Mouse (Mus musculus) midbrain, embryonic 15.5 days (tissue): Measurements from ENCODE around the gene Fuk. TPM values are rescaled to one million over a fixed set of nuclear protein-coding genes. Genes with fewer than 3 reads are reported as not detected.
A peak's percentile ranks its signal among the peaks of the same experiment; 100 is the strongest.

ENCODE experiments used
- ATAC-seq: fragments of 200-750 bp; cut with Nextera tagmentation; replicated peaks from 2 replicates; pipeline ENCODE4 v1.8.0; 2017; ENCODE audit warnings: moderate TSS enrichment
- H3K27ac ChIP-seq: fragments of 300-500 bp; sonication (generic); 2 replicates; pipeline ENCODE4 v1.5.1; 2015; ENCODE audit warnings: mild to moderate bottlenecking, inconsistent platforms
- H3K27me3 ChIP-seq: fragments of 300-500 bp; sonication (generic); replicated peaks from 2 replicates; pipeline ENCODE4 v1.6.1; 2015; ENCODE audit warnings: inconsistent platforms
- H3K36me3 ChIP-seq: fragments of 300-500 bp; sonication (generic); replicated peaks from 2 replicates; pipeline ENCODE4 v1.6.1; 2015; ENCODE audit warnings: inconsistent platforms
- H3K4me1 ChIP-seq: fragments of 300-500 bp; sonication (generic); 2 replicates; pipeline ENCODE4 v1.6.1; 2015; ENCODE audit warnings: inconsistent platforms
- H3K4me2 ChIP-seq: fragments of 300-500 bp; sonication (generic); 2 replicates; pipeline ENCODE4 v1.6.1; 2015; ENCODE audit warnings: inconsistent platforms, mild to moderate bottlenecking, moderate library complexity
- H3K4me3 ChIP-seq: fragments of 300-500 bp; sonication (generic); 2 replicates; pipeline ENCODE4 v1.5.1; 2015; ENCODE audit warnings: mild to moderate bottlenecking, inconsistent platforms
- H3K9ac ChIP-seq: fragments of 300-500 bp; sonication (generic); 2 replicates; pipeline ENCODE4 v1.6.1; 2015; ENCODE audit warnings: mild to moderate bottlenecking, inconsistent platforms
- H3K9me3 ChIP-seq: fragments of 300-500 bp; sonication (generic); 2 replicates; pipeline ENCODE4 v1.6.1; 2016; ENCODE audit warnings: inconsistent platforms
- WGBS: fragments of 180-500 bp; shearing (Covaris S2); methylation state at CpG from one replicate; pipeline ENCODE4 v1.1.7; 2015; ENCODE audit warnings: mixed read lengths; 5-methylcytosine and 5-hydroxymethylcytosine counted together
- polyA plus RNA-seq: library from polyadenylated mRNA; unstranded; fragments of >200 nt; fragmentation: Nextera tagmentation; extraction: Ambion mirVana; gene quantifications from 2 replicates; pipeline ENCODE4 v1.2.1, GENCODE M21; 2015

Gene Fuk
- 7.3 and 8.0 TPM in 2 replicates for polyA plus RNA-seq

GRCm38 (mm10) chr8:110901839-110902578 is at the start of gene Fuk:
Gene Fuk (minus strand): TSS chr8:110902488.
- H3K27me3 ChIP-seq: no peaks in the 10 kb centered on the region
- H3K4me2 ChIP-seq: peak within 1 kb of the TSS; percentile 55
- H3K36me3 ChIP-seq: 0 out of 2 replicates have a peak, but pooled peaks cover 3% of the 10 kb centered on the region
- peak; percentile 95 for ATAC-seq
- H3K27ac ChIP-seq: no peak within 1 kb of the TSS
- no peaks in the 10 kb centered on the region for H3K9me3 ChIP-seq
- peak within 1 kb of the TSS; percentile 56 for H3K9ac ChIP-seq
- peaks cover 3% of the 10 kb centered on the region; the same call in 1 of the 2 replicates for H3K4me1 ChIP-seq
- 3% methylated on average over 30 of the region's 30 CpGs for WGBS
- peak within 1 kb of the TSS; percentile 57 for H3K4me3 ChIP-seq

GRCm38 (mm10) chr8:110950065-110950484 is 47.8 kb upstream of the Fuk start:
- peak overlapping the region; percentile 23; the same call in 1 of the 2 replicates for H3K27ac ChIP-seq
- no peaks in the 10 kb centered on the region for H3K36me3 ChIP-seq
- H3K4me1 ChIP-seq: 0 out of 2 replicates have a peak, but pooled peaks cover 4% of the 10 kb centered on the region
- H3K4me3 ChIP-seq: no peak overlapping the region
- peak overlapping the region; percentile 5; the same call in 1 of the 2 replicates for H3K4me2 ChIP-seq
- 76% methylated on average over 17 of the region's 17 CpGs for WGBS
- peak; percentile 30; the same call in 1 of the 2 replicates for ATAC-seq
- H3K27me3 ChIP-seq: no peaks in the 10 kb centered on the region
- no peaks in the 10 kb centered on the region for H3K9me3 ChIP-seq
- H3K9ac ChIP-seq: no peak overlapping the region

- ATAC-seq: no peak
- H3K4me2 ChIP-seq: no peak overlapping the region
- H3K27ac ChIP-seq: no peak overlapping the region
Observed at GRCm38 (mm10) chr8:110945716-110946115, 43.4 kb upstream of the Fuk start.

GRCm38 (mm10) chr8:110944276-110944876 is 42.1 kb upstream of the Fuk start:
- Histone ChIP-seq H3K9ac (no peak overlapping the region), H3K36me3 (no peaks in the 10 kb centered on the region), H3K9me3 (no peaks in the 10 kb centered on the region), H3K27me3 (no peaks in the 10 kb centered on the region), H3K4me3 (no peak overlapping the region), H3K27ac (no peak overlapping the region), H3K4me2 (no peak overlapping the region), H3K4me1 (no peaks in the 10 kb centered on the region)
- no peak for ATAC-seq
- WGBS: 89% methylated on average over 7 of the region's 7 CpGs

More at GRCm38 (mm10) chr8:110945716-110946115, 43.4 kb upstream of the Fuk start:
- H3K9ac ChIP-seq: no peak overlapping the region
- H3K4me3 ChIP-seq: no peak overlapping the region
- no peaks in the 10 kb centered on the region for H3K9me3 ChIP-seq
- no peaks in the 10 kb centered on the region for H3K36me3 ChIP-seq
- H3K4me1 ChIP-seq: 0 out of 2 replicates have a peak, but pooled peaks cover 4% of the 10 kb centered on the region
- no peaks in the 10 kb centered on the region for H3K27me3 ChIP-seq
- 83% methylated on average over 4 of the region's 4 CpGs for WGBS

- Histone ChIP-seq H3K4me2 (no peak overlapping the region), H3K4me3 (no peak overlapping the region), H3K9me3 (no peaks in the 10 kb centered on the region), H3K4me1 (no peaks in the 10 kb centered on the region), H3K9ac (no peak overlapping the region), H3K36me3 (no peaks in the 10 kb centered on the region), H3K27me3 (no peaks in the 10 kb centered on the region), H3K27ac (no peak overlapping the region)
- WGBS: 48% methylated on average over 10 of the region's 10 CpGs
- no peak for ATAC-seq
Observed at GRCm38 (mm10) chr8:110941453-110941948, 39.2 kb upstream of the Fuk start.

- Histone ChIP-seq H3K27me3 (no peaks in the 10 kb centered on the region), H3K4me1 (no peaks in the 10 kb centered on the region), H3K9ac (no peak overlapping the region), H3K9me3 (no peaks in the 10 kb centered on the region), H3K27ac (no peak overlapping the region), H3K36me3 (no peaks in the 10 kb centered on the region), H3K4me2 (no peak overlapping the region), H3K4me3 (no peak overlapping the region)
- WGBS: 89% methylated on average over 15 of the region's 15 CpGs
- no peak for ATAC-seq
Observed at GRCm38 (mm10) chr8:110940682-110941452, 38.6 kb upstream of the Fuk start.

DNA sequence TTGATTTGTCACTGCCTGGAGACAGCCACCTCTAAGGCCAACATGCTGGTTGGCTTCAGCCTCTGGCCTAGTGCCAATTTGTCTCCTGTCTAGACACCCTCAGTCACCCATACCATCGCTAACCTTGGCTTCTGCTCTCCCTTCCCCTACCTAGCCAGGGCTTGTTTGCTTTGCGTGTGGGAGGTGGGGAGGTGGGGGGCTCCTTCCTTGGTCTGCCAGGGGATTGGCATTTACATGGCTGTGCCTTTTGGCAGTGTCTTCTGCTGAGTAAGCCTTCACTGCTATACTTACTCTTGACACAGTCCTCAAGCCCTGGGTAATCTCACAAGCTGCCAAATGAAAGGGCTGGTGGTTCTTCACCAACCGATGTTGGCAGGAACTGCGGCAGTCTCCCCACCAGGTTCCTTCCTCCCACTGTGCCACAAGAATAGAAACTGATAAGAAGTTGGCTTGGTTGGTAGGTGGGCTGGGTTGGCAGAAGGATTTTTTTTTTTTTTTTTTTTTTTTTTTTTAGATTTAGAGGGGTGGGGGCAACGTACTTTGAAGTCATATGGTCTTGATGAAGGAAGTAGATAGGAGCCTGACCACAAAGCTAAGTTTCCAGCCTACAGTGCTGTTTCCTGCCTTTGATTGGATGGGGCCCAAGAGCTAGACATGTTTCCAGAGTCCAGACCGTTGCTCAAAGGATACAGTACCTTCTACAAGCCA is 36.7 kb upstream of the Fuk start:
- Histone ChIP-seq H3K9me3 (no peaks in the 10 kb centered on the region), H3K4me1 (no peaks in the 10 kb centered on the region), H3K27ac (no peak overlapping the region), H3K9ac (no peak overlapping the region), H3K4me3 (no peak overlapping the region), H3K36me3 (no peaks in the 10 kb centered on the region), H3K4me2 (no peak overlapping the region), H3K27me3 (no peaks in the 10 kb centered on the region)
- no peak for ATAC-seq
- WGBS: 75% methylated on average over 6 of the region's 6 CpGs

- 0 out of 2 replicates have a peak overlapping the region, but pooled peaks have one; percentile 15 for H3K27ac ChIP-seq
- H3K9me3 ChIP-seq: no peaks in the 10 kb centered on the region
- H3K27me3 ChIP-seq: no peaks in the 10 kb centered on the region
- no peak overlapping the region for H3K4me2 ChIP-seq
- H3K4me3 ChIP-seq: no peak overlapping the region
- 94% methylated on average over 12 of the region's 12 CpGs for WGBS
- H3K36me3 ChIP-seq: no peaks in the 10 kb centered on the region
- H3K4me1 ChIP-seq: no peaks in the 10 kb centered on the region
- H3K9ac ChIP-seq: no peak overlapping the region
- ATAC-seq: no peak
Observed at GRCm38 (mm10) chr8:110936217-110936616, 33.9 kb upstream of the Fuk start.

DNA sequence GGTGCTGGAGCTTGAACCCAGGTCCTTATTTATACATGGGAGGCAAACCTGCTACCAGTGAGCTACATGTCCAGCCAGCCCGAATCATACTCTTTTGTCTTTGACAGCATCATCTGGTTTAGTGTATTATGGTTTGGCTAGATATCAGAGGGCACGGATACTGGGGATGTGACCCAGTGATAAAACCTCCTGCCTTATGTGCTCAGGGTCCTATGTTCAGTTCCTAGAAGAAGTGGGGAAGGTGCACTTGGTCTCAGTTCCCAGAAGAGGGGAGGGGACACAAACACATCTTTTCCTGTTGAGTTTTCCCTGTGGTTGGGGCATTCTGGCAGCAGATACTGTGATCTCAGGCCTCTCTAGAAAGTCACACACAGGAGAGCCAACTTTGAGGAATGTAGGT is 31.0 kb upstream of the Fuk start:
- Histone ChIP-seq H3K4me3 (no peak overlapping the region), H3K4me1 (0 out of 2 replicates have a peak, but pooled peaks cover 3% of the 10 kb centered on the region), H3K9me3 (no peaks in the 10 kb centered on the region), H3K4me2 (no peak overlapping the region), H3K27me3 (no peaks in the 10 kb centered on the region), H3K36me3 (no peaks in the 10 kb centered on the region), H3K27ac (no peak overlapping the region), H3K9ac (no peak overlapping the region)
- WGBS: 92% methylated on average over 2 of the region's 2 CpGs
- ATAC-seq: no peak

DNA sequence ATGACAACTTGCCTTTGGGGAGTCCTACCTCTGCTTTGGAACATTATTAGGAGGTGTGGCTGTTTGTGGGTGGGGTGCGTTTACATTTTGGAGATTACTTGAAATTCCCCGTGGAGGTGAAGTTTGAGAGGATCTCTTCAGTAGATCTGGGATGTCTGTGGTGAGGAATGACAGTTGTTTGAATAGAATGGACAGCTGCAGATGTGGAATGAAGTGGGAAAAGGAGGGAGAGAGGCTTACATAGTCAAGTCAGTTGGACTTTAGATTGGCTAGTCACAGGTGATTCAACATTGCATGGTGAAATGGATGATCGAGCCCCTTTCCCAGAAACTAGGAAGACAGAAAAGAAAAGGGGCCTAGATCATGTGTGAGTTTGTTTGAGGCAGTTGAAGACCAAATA is 30.2 kb upstream of the Fuk start:
- no peaks in the 10 kb centered on the region for H3K27me3 ChIP-seq
- no peak overlapping the region for H3K27ac ChIP-seq
- no peak for ATAC-seq
- no peaks in the 10 kb centered on the region for H3K36me3 ChIP-seq
- no peak overlapping the region for H3K9ac ChIP-seq
- WGBS: 90% methylated on average over 3 of the region's 3 CpGs
- no peaks in the 10 kb centered on the region for H3K9me3 ChIP-seq
- no peak overlapping the region for H3K4me3 ChIP-seq
- H3K4me1 ChIP-seq: 0 out of 2 replicates have a peak, but pooled peaks cover 3% of the 10 kb centered on the region
- H3K4me2 ChIP-seq: no peak overlapping the region

GRCm38 (mm10) chr8:110931176-110931939 is 29.1 kb upstream of the Fuk start:
- Histone ChIP-seq H3K9ac (no peak overlapping the region), H3K27me3 (no peaks in the 10 kb centered on the region), H3K4me2 (no peak overlapping the region), H3K27ac (no peak overlapping the region), H3K9me3 (no peaks in the 10 kb centered on the region), H3K4me1 (0 out of 2 replicates have a peak, but pooled peaks cover 3% of the 10 kb centered on the region), H3K4me3 (no peak overlapping the region), H3K36me3 (no peaks in the 10 kb centered on the region)
- ATAC-seq: no peak
- WGBS: 76% methylated on average over 12 of the region's 12 CpGs
